Mouse (Mus musculus): ENCODE results near the gene Prmt1. TPM values are rescaled to one million over a fixed set of nuclear protein-coding genes. Genes with fewer than 3 reads are reported as not detected.

Prmt1 gene
- polyA plus RNA-seq, 1 experiment from 2014 or later: 76.8 TPM

- ATAC-seq: no peak
- H3K9ac ChIP-seq (replicated peaks): no peak overlapping the region
- no peak overlapping the region for H3K4me2 ChIP-seq (ENCODE audit: low read depth, low read length)
- no peak overlapping the region for H3K4me3 ChIP-seq (ENCODE audit: low read depth, low read length)
- TF ChIP-seq EP300 (IDR thresholded peaks at IDR 0.05; ENCODE audit: low read depth): no peak
- TF ChIP-seq CTCF (IDR thresholded peaks at IDR 0.05; ENCODE audit: low read depth): no peak
- 95% methylated on average over 3 of the region's 3 CpGs for WGBS (ENCODE audit: insufficient replicate concordance)
- H3K27ac ChIP-seq (ENCODE audit: low read depth): 0 out of 2 replicates have a peak overlapping the region, but pooled peaks have one; percentile 25
- no peaks in the 10 kb centered on the region for H3K27me3 ChIP-seq (ENCODE audit: insufficient read depth, low read length)
- H3K9me3 ChIP-seq (ENCODE audit: low read length): no peaks in the 10 kb centered on the region
- no peak for DNase-seq
- H3K4me1 ChIP-seq (ENCODE audit: insufficient read depth): peaks cover 19% of the 10 kb centered on the region
- peaks cover 39% of the 10 kb centered on the region for H3K36me3 ChIP-seq (replicated peaks; ENCODE audit: insufficient read depth, low read length)
Observed at GRCm38 (mm10) chr7:45014096-45014451, 27.7 kb upstream of the Prmt1 start.

GRCm38 (mm10) chr7:45013366-45014095 is 27.2 kb upstream of the Prmt1 start:
- H3K4me3 ChIP-seq (ENCODE audit: low read depth, low read length): no peak overlapping the region
- ATAC-seq (no peak), DNase-seq (no peak)
- no peak for TF ChIP-seq EP300 (IDR thresholded peaks at IDR 0.05; ENCODE audit: low read depth)
- no peak for TF ChIP-seq CTCF (IDR thresholded peaks at IDR 0.05; ENCODE audit: low read depth)
- H3K27ac ChIP-seq (ENCODE audit: low read depth): no peak overlapping the region
- H3K4me2 ChIP-seq (ENCODE audit: low read depth, low read length): no peak overlapping the region
- H3K27me3 ChIP-seq (ENCODE audit: insufficient read depth, low read length): no peaks in the 10 kb centered on the region
- peaks cover 44% of the 10 kb centered on the region for H3K36me3 ChIP-seq (replicated peaks; ENCODE audit: insufficient read depth, low read length)
- H3K9me3 ChIP-seq (ENCODE audit: low read length): no peaks in the 10 kb centered on the region
- peaks cover 19% of the 10 kb centered on the region for H3K4me1 ChIP-seq (ENCODE audit: insufficient read depth)
- WGBS (ENCODE audit: insufficient replicate concordance): 93% methylated on average over 16 of the region's 16 CpGs
- 0 out of 2 replicates have a peak overlapping the region, but pooled peaks have one; percentile 7 for H3K9ac ChIP-seq (replicated peaks)

- no peak for ATAC-seq
- 75% methylated on average over 4 of the region's 4 CpGs for WGBS (ENCODE audit: insufficient replicate concordance)
Observed at GRCm38 (mm10) chr7:45012824-45013223, 26.5 kb upstream of the Prmt1 start.

GRCm38 (mm10) chr7:45012011-45012410 is 25.6 kb upstream of the Prmt1 start:
- Histone ChIP-seq H3K4me1 (ENCODE audit: insufficient read depth) (peaks cover 14% of the 10 kb centered on the region), H3K36me3 (replicated peaks; ENCODE audit: insufficient read depth, low read length) (peaks cover 59% of the 10 kb centered on the region), H3K9me3 (ENCODE audit: low read length) (no peaks in the 10 kb centered on the region), H3K4me2 (ENCODE audit: low read depth, low read length) (no peak overlapping the region), H3K4me3 (ENCODE audit: low read depth, low read length) (no peak overlapping the region), H3K27me3 (ENCODE audit: insufficient read depth, low read length) (no peaks in the 10 kb centered on the region), H3K27ac (ENCODE audit: low read depth) (no peak overlapping the region), H3K9ac (replicated peaks) (no peak overlapping the region)
- ATAC-seq (no peak), DNase-seq (no peak)
- TF ChIP-seq EP300 (IDR thresholded peaks at IDR 0.05; ENCODE audit: low read depth): no peak
- no peak for TF ChIP-seq CTCF (IDR thresholded peaks at IDR 0.05; ENCODE audit: low read depth)
- 97% methylated on average over 6 of the region's 6 CpGs for WGBS (ENCODE audit: insufficient replicate concordance)

More at GRCm38 (mm10) chr7:45012824-45013223, 26.5 kb upstream of the Prmt1 start:
- Histone ChIP-seq H3K4me2 (ENCODE audit: low read depth, low read length) (no peak overlapping the region), H3K9me3 (ENCODE audit: low read length) (no peaks in the 10 kb centered on the region), H3K9ac (replicated peaks) (no peak overlapping the region), H3K27ac (ENCODE audit: low read depth) (no peak overlapping the region), H3K4me3 (ENCODE audit: low read depth, low read length) (no peak overlapping the region), H3K27me3 (ENCODE audit: insufficient read depth, low read length) (no peaks in the 10 kb centered on the region), H3K4me1 (ENCODE audit: insufficient read depth) (peaks cover 14% of the 10 kb centered on the region), H3K36me3 (replicated peaks; ENCODE audit: insufficient read depth, low read length) (peaks cover 51% of the 10 kb centered on the region)
- DNase-seq: no peak
- TF ChIP-seq EP300 (IDR thresholded peaks at IDR 0.05; ENCODE audit: low read depth) (no peak), CTCF (IDR thresholded peaks at IDR 0.05; ENCODE audit: low read depth) (no peak)

GRCm38 (mm10) chr7:45008411-45008810 is 22.0 kb upstream of the Prmt1 start:
- DNase-seq (no peak), ATAC-seq (no peak)
- Histone ChIP-seq H3K9me3 (ENCODE audit: low read length) (no peaks in the 10 kb centered on the region), H3K4me1 (ENCODE audit: insufficient read depth) (no peaks in the 10 kb centered on the region; the same call in 1 of the 2 replicates), H3K27ac (ENCODE audit: low read depth) (no peak overlapping the region), H3K9ac (replicated peaks) (no peak overlapping the region), H3K27me3 (ENCODE audit: insufficient read depth, low read length) (no peaks in the 10 kb centered on the region), H3K36me3 (replicated peaks; ENCODE audit: insufficient read depth, low read length) (peaks cover 90% of the 10 kb centered on the region), H3K4me3 (ENCODE audit: low read depth, low read length) (no peak overlapping the region), H3K4me2 (ENCODE audit: low read depth, low read length) (no peak overlapping the region)
- 93% methylated on average over 17 of the region's 19 CpGs for WGBS (ENCODE audit: insufficient replicate concordance)
- TF ChIP-seq CTCF (IDR thresholded peaks at IDR 0.05; ENCODE audit: low read depth) (no peak), EP300 (IDR thresholded peaks at IDR 0.05; ENCODE audit: low read depth) (no peak)

GRCm38 (mm10) chr7:45007846-45008245 is 21.5 kb upstream of the Prmt1 start:
- H3K27ac ChIP-seq (ENCODE audit: low read depth): no peak overlapping the region
- 94% methylated on average over 30 of the region's 30 CpGs for WGBS (ENCODE audit: insufficient replicate concordance)
- no peaks in the 10 kb centered on the region for H3K4me1 ChIP-seq (ENCODE audit: insufficient read depth)
- TF ChIP-seq EP300 (IDR thresholded peaks at IDR 0.05; ENCODE audit: low read depth): no peak
- TF ChIP-seq CTCF (IDR thresholded peaks at IDR 0.05; ENCODE audit: low read depth): no peak
- H3K4me2 ChIP-seq (ENCODE audit: low read depth, low read length): no peak overlapping the region
- no peaks in the 10 kb centered on the region for H3K27me3 ChIP-seq (ENCODE audit: insufficient read depth, low read length)
- ATAC-seq (no peak), DNase-seq (no peak)
- no peak overlapping the region for H3K9ac ChIP-seq (replicated peaks)
- H3K36me3 ChIP-seq (replicated peaks; ENCODE audit: insufficient read depth, low read length): peaks cover 90% of the 10 kb centered on the region
- H3K9me3 ChIP-seq (ENCODE audit: low read length): no peaks in the 10 kb centered on the region
- no peak overlapping the region for H3K4me3 ChIP-seq (ENCODE audit: low read depth, low read length)

Measured in liver, postnatal 0 days (tissue).